In the genomic region with DNA sequence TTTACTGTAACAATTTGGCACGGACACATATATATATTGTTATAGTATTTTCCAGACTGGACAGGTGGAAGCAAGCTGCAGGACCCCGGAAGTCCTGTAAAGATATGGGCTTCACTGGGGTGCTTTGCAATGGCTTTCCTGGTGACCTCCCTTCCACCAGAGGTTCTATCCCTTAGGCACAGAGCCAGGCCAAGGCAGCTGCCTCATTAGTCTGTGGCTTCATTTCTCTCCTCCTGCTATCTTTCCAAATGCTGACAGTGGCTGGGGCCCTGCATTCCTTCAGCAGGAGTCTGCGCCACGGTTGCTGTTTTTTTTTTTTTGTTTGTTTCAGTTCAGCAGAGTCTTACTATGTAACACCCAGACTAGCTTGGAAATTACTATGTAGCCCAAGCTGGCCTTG, we compare ENCODE assay signal across 9 mouse cellular contexts. TPM values are rescaled to one million over a fixed set of nuclear protein-coding genes. Genes with fewer than 3 reads are reported as not detected.
A peak's percentile ranks its signal among the peaks of the same experiment; 100 is the strongest.
DNase-seq lines count a peak whose midpoint lies in the region; ATAC-seq lines count a peak whose summit lies in the region.
"Had no signal": no experiment of that assay in that cellular context is flagged by ENCODE, and none has a peak within 500 bp of the region (broad histone marks: within the 10 kb centered on the region; RNA-seq: fewer than 3 reads in every experiment).

No protein-coding gene starts in this region.

- DNase-seq in cerebellum, adult 18-20 months: peak; percentile 26 to 38
- no peak for DNase-seq in cerebellum, adult 11 months
- no peak for DNase-seq in thymus, postnatal 4 days
- DNase-seq in spleen, postnatal 10 days (ENCODE audit: low spot score in 2 of 2): no peak

- no peak overlapping the region for H3K9ac ChIP-seq in limb, embryonic 13.5 days
- H3K9ac ChIP-seq in stomach, embryonic 16.5 days (ENCODE audit: low read length): no peak overlapping the region

- peaks cover 30% of the 10 kb centered on the region for H3K4me1 ChIP-seq in megakaryocyte, embryonic 14.5 days
- H3K4me1 ChIP-seq in limb, embryonic 13.5 days: peaks cover 26% of the 10 kb centered on the region
- H3K4me1 ChIP-seq in stomach, embryonic 16.5 days (ENCODE audit: control insufficient read depth, insufficient read depth, low read length): peaks cover 13% of the 10 kb centered on the region

- no peaks in the 10 kb centered on the region for H3K36me3 ChIP-seq in megakaryocyte, embryonic 14.5 days (replicated peaks; ENCODE audit: low read length)
- H3K36me3 ChIP-seq in limb, embryonic 13.5 days: no peaks in the 10 kb centered on the region
- no peaks in the 10 kb centered on the region for H3K36me3 ChIP-seq in stomach, embryonic 16.5 days (ENCODE audit: control insufficient read depth, insufficient read depth, low read length)

- 41% methylated on average over 4 of the region's 4 CpGs for WGBS in limb, embryonic 13.5 days
- 37% methylated on average over 4 of the region's 4 CpGs for WGBS in stomach, embryonic 16.5 days

- peaks cover 86% of the 10 kb centered on the region for H3K27me3 ChIP-seq in megakaryocyte, embryonic 14.5 days (replicated peaks)
- peaks cover 67% of the 10 kb centered on the region for H3K27me3 ChIP-seq in limb, embryonic 13.5 days
- H3K27me3 ChIP-seq in stomach, embryonic 16.5 days (ENCODE audit: control insufficient read depth, insufficient read depth, low read length): peaks cover 54% of the 10 kb centered on the region

- peak overlapping the region; percentile 100 for H3K4me2 ChIP-seq in limb, embryonic 13.5 days (replicated peaks)
- H3K4me2 ChIP-seq in stomach, embryonic 16.5 days (ENCODE audit: low read depth, low read length): peak overlapping the region; percentile 100

- peak overlapping the region; percentile 70 for H3K4me3 ChIP-seq in megakaryocyte, embryonic 14.5 days (replicated peaks)
- H3K4me3 ChIP-seq in limb, embryonic 13.5 days: peak overlapping the region; percentile 62
- peak overlapping the region; percentile 59; the same call in 1 of the 2 replicates for H3K4me3 ChIP-seq in stomach, embryonic 16.5 days (replicated peaks; ENCODE audit: low read length)

- no peak overlapping the region for H3K27ac ChIP-seq in limb, embryonic 13.5 days
- no peak overlapping the region for H3K27ac ChIP-seq in stomach, embryonic 16.5 days (ENCODE audit: low read length)

- H3K9me3 ChIP-seq in megakaryocyte, embryonic 14.5 days: peaks cover 12% of the 10 kb centered on the region
- H3K9me3 ChIP-seq in limb, embryonic 13.5 days: no peaks in the 10 kb centered on the region
- H3K9me3 ChIP-seq in stomach, embryonic 16.5 days (replicated peaks; ENCODE audit: control insufficient read depth, low read length): no peaks in the 10 kb centered on the region

- no peak for ATAC-seq in megakaryocyte, adult 5-6 weeks (ENCODE audit: poor library complexity, severe bottlenecking)
- no peak for ATAC-seq in limb, embryonic 13.5 days (ENCODE audit: low FRiP score, low read depth)
- ATAC-seq in stomach, embryonic 16.5 days (ENCODE audit: insufficient read depth, low FRiP score): no peak

RNA-seq across cellular contexts. Expression of gene Trim67, which starts 1.1 kb away (rescaled TPM):
- 0.09 TPM in 1 of 2 replicates, not detected in the other for polyA plus RNA-seq in megakaryocyte, embryonic 14.5 days (2012; ENCODE audit: insufficient read depth, low replicate concordance)
- not detected in 2 replicates for total RNA-seq in megakaryocyte, adult 5-6 weeks (2015)
- 0.04 TPM in 1 of 2 replicates, not detected in the other for total RNA-seq in megakaryocyte, adult 5-6 weeks (2017)
- polyA plus RNA-seq in limb, embryonic 13.5 days (2015; fragmentation: Nextera tagmentation; extraction: Ambion mirVana): 0.03 and 0.06 TPM in 2 replicates
- polyA plus RNA-seq in stomach, embryonic 16.5 days (2015; fragmentation: Nextera tagmentation; extraction: Ambion mirVana): 0.30 and 0.40 TPM in 2 replicates
- total RNA-seq: neutrophil, adult 5-6 weeks had no signal

RNA-seq across cellular contexts. Expression of gene Fam89a, which starts 40.1 kb away (rescaled TPM):
- polyA plus RNA-seq in megakaryocyte, embryonic 14.5 days (2012; ENCODE audit: insufficient read depth, low replicate concordance): not detected in 2 replicates
- 0.98 and 1.3 TPM in 2 replicates for total RNA-seq in megakaryocyte, adult 5-6 weeks (2015)
- 0.33 TPM in 1 of 2 replicates, not detected in the other for total RNA-seq in megakaryocyte, adult 5-6 weeks (2017)
- polyA plus RNA-seq in limb, embryonic 13.5 days (2015; fragmentation: Nextera tagmentation; extraction: Ambion mirVana): 3.2 and 3.7 TPM in 2 replicates
- polyA plus RNA-seq in stomach, embryonic 16.5 days (2015; fragmentation: Nextera tagmentation; extraction: Ambion mirVana): 3.2 and 4.7 TPM in 2 replicates
- total RNA-seq: neutrophil, adult 5-6 weeks had no signal

Comparison
In these comparisons a context has a peak if more than half of its experiments do, and no peak if none do; other contexts are left out.
1. DNase-seq: peak in cerebellum, adult 18-20 months (2 of 2); none in cerebellum, adult 11 months (single experiment), thymus, postnatal 4 days (single experiment) and spleen, postnatal 10 days (0 of 2).
2. Peak in every context shown above with its lines, with median percentiles within 50 percentile points of each other: H3K4me3 ChIP-seq.